Comparison of ENCODE assay signal across 11 mouse cellular contexts in genomic region chr9:21291868-21292267, GRCm38 (mm10). TPM values are rescaled to one million over a fixed set of nuclear protein-coding genes. Genes with fewer than 3 reads are reported as not detected.
A peak's percentile ranks its signal among the peaks of the same experiment; 100 is the strongest.
DNase-seq lines count a peak whose midpoint lies in the region; ATAC-seq and TF ChIP-seq lines count a peak whose summit lies in the region.
"Not testable (repeated sequence)": the region's sequence is repeated elsewhere in the genome, so short reads cannot be mapped to it uniquely, and the experiment has no call there.
"Had no signal": no experiment of that assay in that cellular context is flagged by ENCODE, and none has a peak within 500 bp of the region (broad histone marks: within the 10 kb centered on the region; RNA-seq: fewer than 3 reads in every experiment).

No protein-coding gene starts in this region.

- H3K36me3 ChIP-seq in E14TG2a.4 (ENCODE audit: insufficient read depth, low read length) = peaks cover 14% of the 10 kb centered on the region
- not testable (repeated sequence) for H3K36me3 ChIP-seq in embryonic facial prominence, embryonic 12.5 days; forebrain, postnatal 0 days (ENCODE audit: insufficient read depth); hindbrain, embryonic 12.5 days; kidney, embryonic 16.5 days (ENCODE audit: insufficient read depth, low read length); midbrain, embryonic 13.5 days
- peaks cover 12% of the 10 kb centered on the region for H3K36me3 ChIP-seq in liver, embryonic 14.5 days (replicated peaks; ENCODE audit: control insufficient read depth, insufficient read depth, low read depth)
- peaks cover 13% of the 10 kb centered on the region for H3K36me3 ChIP-seq in small intestine, adult 2 months (ENCODE audit: control insufficient read depth, insufficient read depth, low read length)

- peak overlapping the region; percentile 79 for H3K4me3 ChIP-seq in E14TG2a.4 (replicated peaks; ENCODE audit: low read length)
- peak overlapping the region; percentile 68 for H3K4me3 ChIP-seq in embryonic facial prominence, embryonic 12.5 days
- H3K4me3 ChIP-seq in forebrain, postnatal 0 days (ENCODE audit: low read depth, low read length) = peak overlapping the region; percentile 71
- peak overlapping the region; percentile 81 for H3K4me3 ChIP-seq in hindbrain, embryonic 12.5 days
- peak overlapping the region; percentile 84 for H3K4me3 ChIP-seq in kidney, embryonic 16.5 days (ENCODE audit: low read length)
- H3K4me3 ChIP-seq in liver, embryonic 14.5 days (ENCODE audit: insufficient read depth in 1 of 2, low read depth in 2 of 2, low read length in 2 of 2) = peak overlapping the region; percentile 90 to 92
- H3K4me3 ChIP-seq in midbrain, embryonic 13.5 days (replicated peaks) = peak overlapping the region; percentile 80
- H3K4me3 ChIP-seq in small intestine, adult 2 months (ENCODE audit: low read depth, low read length) = peak overlapping the region; percentile 74

- H3K4me2 ChIP-seq in embryonic facial prominence, embryonic 12.5 days (replicated peaks) = peak overlapping the region; percentile 35
- peak overlapping the region; percentile 76 for H3K4me2 ChIP-seq in forebrain, postnatal 0 days (ENCODE audit: low read depth)
- peak overlapping the region; percentile 71 for H3K4me2 ChIP-seq in hindbrain, embryonic 12.5 days (replicated peaks)
- H3K4me2 ChIP-seq in kidney, embryonic 16.5 days (replicated peaks; ENCODE audit: low read depth, low read length) = peak overlapping the region; percentile 56
- peak overlapping the region; percentile 75 for H3K4me2 ChIP-seq in liver, embryonic 14.5 days (ENCODE audit: low read depth)
- H3K4me2 ChIP-seq in midbrain, embryonic 13.5 days (replicated peaks) = peak overlapping the region; percentile 78

- peaks cover 38% of the 10 kb centered on the region for H3K4me1 ChIP-seq in E14TG2a.4 (replicated peaks; ENCODE audit: low read depth, low read length)
- H3K4me1 ChIP-seq in embryonic facial prominence, embryonic 12.5 days = peaks cover 21% of the 10 kb centered on the region
- H3K4me1 ChIP-seq in forebrain, postnatal 0 days (ENCODE audit: insufficient read depth) = peaks cover 17% of the 10 kb centered on the region; the same call in 1 of the 2 replicates
- H3K4me1 ChIP-seq in hindbrain, embryonic 12.5 days = peaks cover 25% of the 10 kb centered on the region
- H3K4me1 ChIP-seq in kidney, embryonic 16.5 days (ENCODE audit: insufficient read depth, low read length) = peaks cover 27% of the 10 kb centered on the region
- peaks cover 19 to 21% of the 10 kb centered on the region in 2 experiments for H3K4me1 ChIP-seq in liver, embryonic 14.5 days (replicated peaks; ENCODE audit: control insufficient read depth in 2 of 2, insufficient read depth in 2 of 2, low read length in 1 of 2)
- H3K4me1 ChIP-seq in midbrain, embryonic 13.5 days (replicated peaks) = peaks cover 29% of the 10 kb centered on the region
- not testable (repeated sequence) for H3K4me1 ChIP-seq in small intestine, adult 2 months (ENCODE audit: control insufficient read depth, insufficient read depth, insufficient read length, low read length)

- not testable (repeated sequence) for H3K9me3 ChIP-seq in E14TG2a.4 (ENCODE audit: low read length); embryonic facial prominence, embryonic 12.5 days; forebrain, postnatal 0 days (ENCODE audit: low read length); hindbrain, embryonic 12.5 days (replicated peaks); kidney, embryonic 16.5 days (ENCODE audit: low read length); liver, embryonic 14.5 days (ENCODE audit: control insufficient read depth, low read length); midbrain, embryonic 13.5 days

- TF ChIP-seq POLR2A in small intestine, adult 2 months (IDR thresholded peaks at IDR 0.05; ENCODE audit: low read depth, low read length) = not testable (repeated sequence)

- peak overlapping the region; percentile 86 for H3K27ac ChIP-seq in embryonic facial prominence, embryonic 12.5 days
- not testable (repeated sequence) for H3K27ac ChIP-seq in forebrain, postnatal 0 days (ENCODE audit: low read depth, low read length)
- peak overlapping the region; percentile 78 for H3K27ac ChIP-seq in hindbrain, embryonic 12.5 days
- H3K27ac ChIP-seq in kidney, embryonic 16.5 days (ENCODE audit: low read length) = peak overlapping the region; percentile 96
- H3K27ac ChIP-seq in liver, embryonic 14.5 days = peak overlapping the region; percentile 99
- peak overlapping the region; percentile 51 for H3K27ac ChIP-seq in midbrain, embryonic 13.5 days
- peak overlapping the region; percentile 35; the same call in 1 of the 2 replicates for H3K27ac ChIP-seq in small intestine, adult 2 months (ENCODE audit: insufficient read depth, low read depth, low read length)

- not testable (repeated sequence) for ATAC-seq in embryonic facial prominence, embryonic 12.5 days (ENCODE audit: insufficient number of reproducible peaks, insufficient read depth, low FRiP score, low TSS enrichment); forebrain, postnatal 0 days; hindbrain, embryonic 12.5 days (ENCODE audit: low FRiP score); kidney, embryonic 16.5 days (ENCODE audit: low FRiP score, low TSS enrichment); liver, embryonic 14.5 days (ENCODE audit: insufficient read depth); midbrain, embryonic 13.5 days

- 19% methylated on average over 7 of the region's 7 CpGs for WGBS in embryonic facial prominence, embryonic 12.5 days
- 17% methylated on average over 7 of the region's 7 CpGs for WGBS in forebrain, postnatal 0 days
- 24% methylated on average over 7 of the region's 7 CpGs for WGBS in hindbrain, embryonic 12.5 days
- whole genome bisulfite sequencing in kidney, embryonic 16.5 days = 16% methylated on average over 7 of the region's 7 CpGs
- WGBS in liver, embryonic 14.5 days (ENCODE audit: insufficient replicate concordance) = 9% methylated on average over 7 of the region's 7 CpGs
- WGBS in midbrain, embryonic 13.5 days = 17% methylated on average over 7 of the region's 7 CpGs
- 10% methylated on average over 7 of the region's 7 CpGs for WGBS in small intestine, adult 2 months

- not testable (repeated sequence) for TF ChIP-seq CTCF in E14TG2a.4 (conservative IDR thresholded peaks at IDR 0.05; ENCODE audit: low read length); forebrain, postnatal 0 days (IDR thresholded peaks at IDR 0.05; ENCODE audit: low read depth); liver, embryonic 14.5 days (IDR thresholded peaks at IDR 0.05; ENCODE audit: low read depth); small intestine, adult 2 months (IDR thresholded peaks at IDR 0.05; ENCODE audit: extremely low read depth, insufficient read length, insufficient replicate concordance, low read depth, low read length)

- not testable (repeated sequence) for DNase-seq in forebrain, postnatal 0 days; liver, embryonic 14.5 days (ENCODE audit: low read depth in 3 of 3, low spot score in 3 of 3)

- not testable (repeated sequence) for H3K27me3 ChIP-seq in E14TG2a.4 (ENCODE audit: insufficient read depth, low read length); embryonic facial prominence, embryonic 12.5 days; forebrain, postnatal 0 days (ENCODE audit: insufficient read depth, low read length); hindbrain, embryonic 12.5 days; kidney, embryonic 16.5 days (ENCODE audit: insufficient read depth, low read length); liver, embryonic 14.5 days (ENCODE audit: control insufficient read depth, insufficient read depth, low read length); midbrain, embryonic 13.5 days; small intestine, adult 2 months (ENCODE audit: control insufficient read depth, insufficient read depth, low read length)

- not testable (repeated sequence) for TF ChIP-seq EP300 in liver, embryonic 14.5 days (IDR thresholded peaks at IDR 0.05; ENCODE audit: low read depth)

- 0 out of 2 replicates have a peak overlapping the region, but pooled peaks have one; percentile 6 for H3K9ac ChIP-seq in embryonic facial prominence, embryonic 12.5 days
- H3K9ac ChIP-seq in forebrain, postnatal 0 days; hindbrain, embryonic 12.5 days; midbrain, embryonic 13.5 days (replicated peaks): not testable (repeated sequence)
- H3K9ac ChIP-seq in kidney, embryonic 16.5 days (replicated peaks; ENCODE audit: low read length) = peak overlapping the region; percentile 68
- H3K9ac ChIP-seq in liver, embryonic 14.5 days (replicated peaks) = peak overlapping the region; percentile 98

RNA-seq across cellular contexts. Expression of gene Cdkn2d, which starts 0.7 kb away (rescaled TPM):
- polyA plus RNA-seq in embryonic facial prominence, embryonic 12.5 days (2016; fragmentation: Nextera tagmentation; extraction: Ambion mirVana) = 51.7 and 52.5 TPM in 2 replicates
- total RNA-seq in forebrain, postnatal 0 days (2014; rRNA removed) = 65.1 and 69.4 TPM in 2 replicates
- polyA plus RNA-seq in forebrain, postnatal 0 days (2015; fragmentation: Nextera tagmentation; extraction: Ambion mirVana) = 104 and 118 TPM in 2 replicates
- polyA plus RNA-seq in hindbrain, embryonic 12.5 days (2016; fragmentation: Nextera tagmentation; extraction: Ambion mirVana) = 72.0 and 72.7 TPM in 2 replicates
- 50.9 and 51.7 TPM in 2 replicates for polyA plus RNA-seq in kidney, embryonic 16.5 days (2015; fragmentation: Nextera tagmentation; extraction: Ambion mirVana)
- 70.5 and 74.4 TPM in 2 replicates for polyA plus RNA-seq in liver, embryonic 14.5 days (2012; rRNA removed)
- 116 and 119 TPM in 2 replicates for polyA plus RNA-seq in liver, embryonic 14.5 days (2014; fragmentation: Nextera tagmentation; extraction: Ambion mirVana)
- polyA plus RNA-seq in midbrain, embryonic 13.5 days (2015; fragmentation: Nextera tagmentation; extraction: Ambion mirVana) = 79.6 and 81.3 TPM in 2 replicates
- 11.0 and 27.1 TPM in 2 replicates for polyA plus RNA-seq in small intestine, adult 2 months (2012; rRNA removed)

RNA-seq across cellular contexts. Expression of gene Kri1, which starts 4.1 kb away (rescaled TPM):
- 16.8 and 17.9 TPM in 2 replicates for polyA plus RNA-seq in embryonic facial prominence, embryonic 12.5 days (2016; fragmentation: Nextera tagmentation; extraction: Ambion mirVana)
- 27.6 and 28.1 TPM in 2 replicates for total RNA-seq in forebrain, postnatal 0 days (2014; rRNA removed)
- 7.1 and 11.9 TPM in 2 replicates for polyA plus RNA-seq in forebrain, postnatal 0 days (2015; fragmentation: Nextera tagmentation; extraction: Ambion mirVana)
- 18.1 and 23.6 TPM in 2 replicates for polyA plus RNA-seq in hindbrain, embryonic 12.5 days (2016; fragmentation: Nextera tagmentation; extraction: Ambion mirVana)
- polyA plus RNA-seq in kidney, embryonic 16.5 days (2015; fragmentation: Nextera tagmentation; extraction: Ambion mirVana) = 14.6 and 20.0 TPM in 2 replicates
- 14.4 and 21.9 TPM in 2 replicates for polyA plus RNA-seq in liver, embryonic 14.5 days (2012; rRNA removed)
- polyA plus RNA-seq in liver, embryonic 14.5 days (2014; fragmentation: Nextera tagmentation; extraction: Ambion mirVana) = 3.9 and 5.0 TPM in 2 replicates
- 20.3 and 21.6 TPM in 2 replicates for polyA plus RNA-seq in midbrain, embryonic 13.5 days (2015; fragmentation: Nextera tagmentation; extraction: Ambion mirVana)
- 9.1 and 9.6 TPM in 2 replicates for polyA plus RNA-seq in small intestine, adult 2 months (2012; rRNA removed)

RNA-seq across cellular contexts. Expression of gene Ap1m2, which starts 20.3 kb away (rescaled TPM):
- 15.8 and 18.2 TPM in 2 replicates for polyA plus RNA-seq in embryonic facial prominence, embryonic 12.5 days (2016; fragmentation: Nextera tagmentation; extraction: Ambion mirVana)
- 2.6 and 4.2 TPM in 2 replicates for total RNA-seq in forebrain, postnatal 0 days (2014; rRNA removed)
- 2.4 and 2.9 TPM in 2 replicates for polyA plus RNA-seq in forebrain, postnatal 0 days (2015; fragmentation: Nextera tagmentation; extraction: Ambion mirVana)
- polyA plus RNA-seq in hindbrain, embryonic 12.5 days (2016; fragmentation: Nextera tagmentation; extraction: Ambion mirVana) = 3.2 and 7.6 TPM in 2 replicates
- polyA plus RNA-seq in kidney, embryonic 16.5 days (2015; fragmentation: Nextera tagmentation; extraction: Ambion mirVana) = 45.2 and 48.9 TPM in 2 replicates
- polyA plus RNA-seq in liver, embryonic 14.5 days (2012; rRNA removed) = 0.06 and 0.07 TPM in 2 replicates
- polyA plus RNA-seq in liver, embryonic 14.5 days (2014; fragmentation: Nextera tagmentation; extraction: Ambion mirVana) = 0.16 and 0.24 TPM in 2 replicates
- polyA plus RNA-seq in midbrain, embryonic 13.5 days (2015; fragmentation: Nextera tagmentation; extraction: Ambion mirVana) = 0.23 and 0.34 TPM in 2 replicates
- 36.4 and 69.5 TPM in 2 replicates for polyA plus RNA-seq in small intestine, adult 2 months (2012; rRNA removed)
- total RNA-seq: adrenal gland, postnatal 25 days; gastrocnemius, adult 18-20 months; heart, postnatal 10 days had no signal

RNA-seq across cellular contexts. Expression of gene Atg4d, which starts 26.8 kb away (rescaled TPM):
- polyA plus RNA-seq in embryonic facial prominence, embryonic 12.5 days (2016; fragmentation: Nextera tagmentation; extraction: Ambion mirVana) = 33.6 and 33.9 TPM in 2 replicates
- 18.7 and 19.5 TPM in 2 replicates for total RNA-seq in forebrain, postnatal 0 days (2014; rRNA removed)
- 19.9 and 26.4 TPM in 2 replicates for polyA plus RNA-seq in forebrain, postnatal 0 days (2015; fragmentation: Nextera tagmentation; extraction: Ambion mirVana)
- polyA plus RNA-seq in hindbrain, embryonic 12.5 days (2016; fragmentation: Nextera tagmentation; extraction: Ambion mirVana) = 43.4 and 46.8 TPM in 2 replicates
- polyA plus RNA-seq in kidney, embryonic 16.5 days (2015; fragmentation: Nextera tagmentation; extraction: Ambion mirVana) = 58.7 and 64.1 TPM in 2 replicates
- polyA plus RNA-seq in liver, embryonic 14.5 days (2012; rRNA removed) = 21.5 and 38.9 TPM in 2 replicates
- 69.3 and 78.1 TPM in 2 replicates for polyA plus RNA-seq in liver, embryonic 14.5 days (2014; fragmentation: Nextera tagmentation; extraction: Ambion mirVana)
- 55.3 and 57.8 TPM in 2 replicates for polyA plus RNA-seq in midbrain, embryonic 13.5 days (2015; fragmentation: Nextera tagmentation; extraction: Ambion mirVana)
- polyA plus RNA-seq in small intestine, adult 2 months (2012; rRNA removed) = 70.1 and 144 TPM in 2 replicates

RNA-seq across cellular contexts. Expression of gene Slc44a2, which starts 28.6 kb away (rescaled TPM):
- 117 and 118 TPM in 2 replicates for polyA plus RNA-seq in embryonic facial prominence, embryonic 12.5 days (2016; fragmentation: Nextera tagmentation; extraction: Ambion mirVana)
- total RNA-seq in forebrain, postnatal 0 days (2014; rRNA removed) = 55.2 and 63.1 TPM in 2 replicates
- polyA plus RNA-seq in forebrain, postnatal 0 days (2015; fragmentation: Nextera tagmentation; extraction: Ambion mirVana) = 40.8 and 48.9 TPM in 2 replicates
- polyA plus RNA-seq in hindbrain, embryonic 12.5 days (2016; fragmentation: Nextera tagmentation; extraction: Ambion mirVana) = 86.8 and 93.2 TPM in 2 replicates
- polyA plus RNA-seq in kidney, embryonic 16.5 days (2015; fragmentation: Nextera tagmentation; extraction: Ambion mirVana) = 116 and 122 TPM in 2 replicates
- 10.0 TPM in 2 replicates for polyA plus RNA-seq in liver, embryonic 14.5 days (2012; rRNA removed)
- polyA plus RNA-seq in liver, embryonic 14.5 days (2014; fragmentation: Nextera tagmentation; extraction: Ambion mirVana) = 11.6 and 12.7 TPM in 2 replicates
- polyA plus RNA-seq in midbrain, embryonic 13.5 days (2015; fragmentation: Nextera tagmentation; extraction: Ambion mirVana) = 61.6 and 63.1 TPM in 2 replicates
- 11.9 and 12.7 TPM in 2 replicates for polyA plus RNA-seq in small intestine, adult 2 months (2012; rRNA removed)
